Mouse (Mus musculus): ENCODE measurements around the gene Pstpip1.

The Pstpip1 gene

GRCm38 (mm10) chr9:56089778-56090520, at the start of gene Pstpip1:
Gene Pstpip1, plus strand, starts transcription at chr9:56089962.
- no peak for DNase-seq (ENCODE audit: extremely low read depth, low read depth)

GRCm38 (mm10) chr9:56041372-56042180, 48.2 kb upstream of the Pstpip1 start, which contains the start of gene Rcn2:
Gene Rcn2, plus strand, starts transcription at chr9:56041845.
- DNase-seq (ENCODE audit: extremely low read depth, low read depth), result peak; percentile 78

GRCm38 (mm10) chr9:56042181-56042621, 47.6 kb upstream of the Pstpip1 start:
- peak; percentile 53 for DNase-seq (ENCODE audit: extremely low read depth, low read depth)

GRCm38 (mm10) chr9:56053796-56054195, 36.0 kb upstream of the Pstpip1 start:
- no peak for DNase-seq (ENCODE audit: extremely low read depth, low read depth)

- DNase-seq (ENCODE audit: extremely low read depth, low read depth), result no peak
These were observed 33.6 kb upstream of the Pstpip1 start for GRCm38 (mm10) chr9:56056147-56056546.

GRCm38 (mm10) chr9:56062336-56062735, 27.4 kb upstream of the Pstpip1 start:
- DNase-seq (ENCODE audit: extremely low read depth, low read depth), result no peak

GRCm38 (mm10) chr9:56065011-56065410, 24.8 kb upstream of the Pstpip1 start:
- no peak for DNase-seq (ENCODE audit: extremely low read depth, low read depth)

GRCm38 (mm10) chr9:56067964-56068363, 21.8 kb upstream of the Pstpip1 start:
- no peak for DNase-seq (ENCODE audit: extremely low read depth, low read depth)

- no peak for DNase-seq (ENCODE audit: extremely low read depth, low read depth)
These were observed 21.1 kb upstream of the Pstpip1 start for GRCm38 (mm10) chr9:56068630-56069029.

GRCm38 (mm10) chr9:56072861-56073260, 16.9 kb upstream of the Pstpip1 start:
- no peak for DNase-seq (ENCODE audit: extremely low read depth, low read depth)

- DNase-seq (ENCODE audit: extremely low read depth, low read depth), result no peak
These were observed 14.9 kb upstream of the Pstpip1 start for GRCm38 (mm10) chr9:56074863-56075262.

GRCm38 (mm10) chr9:56075264-56075663, 14.5 kb upstream of the Pstpip1 start:
- peak; percentile 55 for DNase-seq (ENCODE audit: extremely low read depth, low read depth)

GRCm38 (mm10) chr9:56075901-56076620, 13.7 kb upstream of the Pstpip1 start:
- no peak for DNase-seq (ENCODE audit: extremely low read depth, low read depth)

GRCm38 (mm10) chr9:56079587-56079986, 10.2 kb upstream of the Pstpip1 start:
- no peak for DNase-seq (ENCODE audit: extremely low read depth, low read depth)

GRCm38 (mm10) chr9:56086524-56086923, 3.2 kb upstream of the Pstpip1 start:
- no peak for DNase-seq (ENCODE audit: extremely low read depth, low read depth)

GRCm38 (mm10) chr9:56090546-56091225, 924 bp downstream of the Pstpip1 start:
- DNase-seq (ENCODE audit: extremely low read depth, low read depth), result no peak

- DNase-seq (ENCODE audit: extremely low read depth, low read depth), result no peak
These were observed 2.3 kb downstream of the Pstpip1 start for GRCm38 (mm10) chr9:56092102-56092501.

GRCm38 (mm10) chr9:56097584-56098298, 8.0 kb downstream of the Pstpip1 start:
- DNase-seq (ENCODE audit: extremely low read depth, low read depth), result no peak

GRCm38 (mm10) chr9:56100041-56100522, 10.3 kb downstream of the Pstpip1 start:
- DNase-seq (ENCODE audit: extremely low read depth, low read depth), result no peak

- DNase-seq (ENCODE audit: extremely low read depth, low read depth), result no peak
These were observed 11.3 kb downstream of the Pstpip1 start for GRCm38 (mm10) chr9:56101022-56101421.
